Mouse (Mus musculus) MN1 (cell line): ENCODE measurements around the gene Adamtsl5.

Experiments used
- DNase-seq: peaks from one replicate; pipeline ENCODE4 v3.0.0-alpha.2; 2016; ENCODE audit warnings: low spot score

The Adamtsl5 gene

GRCm38 (mm10) chr10:80348244-80348781 lies at the start of gene Adamtsl5:
Adamtsl5 (minus strand) TSS chr10:80348412.
- peak; percentile 79 for DNase-seq

DNA sequence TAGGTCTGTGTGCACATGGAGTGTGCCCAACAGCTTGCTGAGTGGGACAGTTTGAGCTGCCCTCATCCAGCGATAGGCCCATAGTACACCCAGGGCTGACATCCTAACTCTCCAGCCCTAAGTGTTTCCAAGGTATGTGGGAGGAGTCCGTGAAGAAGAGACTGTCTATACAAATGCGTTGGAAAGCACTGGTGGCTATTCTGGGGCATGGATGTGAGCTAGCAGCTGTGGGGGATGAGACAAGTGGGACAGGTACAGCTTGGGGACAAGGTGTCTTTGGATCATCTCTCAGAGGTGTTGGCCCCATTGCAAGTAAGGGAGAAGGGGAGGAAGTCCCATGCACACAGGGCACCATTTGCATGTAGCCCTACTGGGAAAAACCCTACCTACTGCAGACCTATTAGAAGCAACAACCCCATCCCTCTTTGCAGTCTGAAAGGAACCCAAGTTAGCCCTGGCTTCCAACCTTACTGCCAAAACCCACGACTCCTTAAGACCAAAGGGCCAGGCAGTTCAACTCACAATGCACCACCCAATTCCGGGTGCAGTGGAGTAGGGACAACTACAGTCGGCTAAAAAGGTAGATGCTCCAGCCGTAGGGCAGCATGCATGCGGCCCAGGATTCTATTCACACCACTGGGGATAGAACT lies 49.4 kb upstream of the Adamtsl5 start:
- DNase-seq, result no peak

- no peak for DNase-seq
These were observed 48.8 kb upstream of the Adamtsl5 start for GRCm38 (mm10) chr10:80396822-80397523.

DNA sequence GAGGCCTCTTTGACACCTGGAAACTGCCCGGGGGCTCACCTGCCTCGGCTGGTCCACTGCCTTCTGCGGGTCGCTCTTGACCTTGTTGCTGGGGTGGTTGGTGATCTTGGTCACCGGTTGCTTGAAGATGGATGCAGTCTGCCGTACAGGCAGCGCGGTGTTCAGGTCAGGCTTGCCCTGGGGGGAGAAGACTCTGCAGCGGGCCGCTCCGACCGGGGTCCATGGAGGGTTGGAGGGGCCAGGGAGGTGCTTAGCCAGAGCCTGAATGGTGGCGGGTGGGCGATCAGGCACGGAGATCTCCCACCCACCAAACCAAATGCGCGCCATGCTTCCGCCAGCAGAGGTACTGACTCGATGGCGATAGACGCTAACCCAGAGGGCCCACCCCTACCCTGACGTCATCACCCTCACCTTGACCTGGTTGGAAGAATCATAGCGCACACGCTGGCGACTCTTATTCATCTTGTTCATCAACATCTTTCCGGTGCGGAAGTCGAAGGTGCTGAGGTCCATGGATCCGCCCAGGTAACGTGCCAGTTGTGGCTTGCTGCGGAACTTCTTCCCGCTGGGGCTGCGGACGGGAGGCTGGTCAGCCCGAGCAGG lies 46.9 kb upstream of the Adamtsl5 start:
- no peak for DNase-seq

DNA sequence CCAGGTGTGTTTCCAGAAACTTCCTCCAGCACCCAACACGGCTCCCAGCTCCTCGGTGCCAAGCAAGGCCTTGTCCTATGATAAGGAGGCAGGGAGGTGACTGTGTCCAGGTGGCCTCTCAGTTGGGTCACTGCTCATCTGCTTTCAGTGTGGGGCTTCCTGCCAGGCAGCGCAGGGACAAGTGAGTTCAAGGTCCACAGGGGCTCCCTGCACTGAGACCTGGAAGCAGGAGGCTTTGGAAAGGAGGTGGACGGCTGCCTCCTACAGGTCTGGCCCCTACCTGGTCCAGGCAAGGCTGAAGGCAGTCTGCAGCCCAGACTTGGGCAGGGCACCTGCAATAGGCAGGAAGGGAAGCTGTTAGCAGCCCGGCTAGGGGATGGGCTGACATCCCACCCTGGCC lies 44.5 kb upstream of the Adamtsl5 start:
- no peak for DNase-seq

DNA sequence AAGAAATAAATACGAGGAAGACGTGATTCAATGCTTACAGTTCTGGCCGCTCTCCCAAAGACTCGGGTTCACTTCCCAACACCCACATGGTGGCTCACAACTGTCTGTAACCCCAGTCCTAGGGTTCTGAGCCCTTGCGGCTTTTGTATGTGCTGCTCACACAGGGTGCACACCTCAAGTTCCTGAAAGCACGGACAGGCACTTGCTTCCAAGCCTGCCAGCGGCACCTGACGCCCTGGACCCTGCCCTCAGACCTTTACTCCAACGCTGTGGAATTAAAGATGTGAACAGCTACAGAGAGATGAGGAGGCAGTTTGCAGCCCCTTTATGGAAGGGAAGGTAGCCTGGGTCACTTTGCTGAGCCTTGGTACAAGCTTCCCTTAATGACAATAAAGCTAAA lies 42.5 kb upstream of the Adamtsl5 start:
- DNase-seq, result no peak

- DNase-seq, result no peak
These were observed 41.0 kb upstream of the Adamtsl5 start for GRCm38 (mm10) chr10:80389185-80389708.

DNA sequence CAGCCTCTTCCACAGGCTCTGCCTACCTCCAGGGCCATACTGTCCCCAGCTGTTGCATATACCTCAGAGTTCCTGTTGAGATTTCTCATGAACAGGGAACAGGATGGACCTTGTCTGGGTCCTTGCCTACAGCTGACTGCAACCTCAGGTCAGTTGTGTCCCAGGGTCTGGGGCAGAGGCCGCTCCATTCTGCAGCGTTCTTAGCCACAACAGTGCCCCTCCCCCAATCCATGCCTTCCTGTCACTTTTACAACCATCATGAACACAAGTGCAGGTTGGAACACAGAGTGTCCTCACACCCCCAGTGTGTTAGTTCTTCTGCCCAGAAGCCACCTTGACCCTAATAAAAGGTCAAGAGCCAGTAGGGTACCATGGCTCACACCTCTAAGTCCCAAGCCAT lies 40.5 kb upstream of the Adamtsl5 start:
- no peak for DNase-seq

DNA sequence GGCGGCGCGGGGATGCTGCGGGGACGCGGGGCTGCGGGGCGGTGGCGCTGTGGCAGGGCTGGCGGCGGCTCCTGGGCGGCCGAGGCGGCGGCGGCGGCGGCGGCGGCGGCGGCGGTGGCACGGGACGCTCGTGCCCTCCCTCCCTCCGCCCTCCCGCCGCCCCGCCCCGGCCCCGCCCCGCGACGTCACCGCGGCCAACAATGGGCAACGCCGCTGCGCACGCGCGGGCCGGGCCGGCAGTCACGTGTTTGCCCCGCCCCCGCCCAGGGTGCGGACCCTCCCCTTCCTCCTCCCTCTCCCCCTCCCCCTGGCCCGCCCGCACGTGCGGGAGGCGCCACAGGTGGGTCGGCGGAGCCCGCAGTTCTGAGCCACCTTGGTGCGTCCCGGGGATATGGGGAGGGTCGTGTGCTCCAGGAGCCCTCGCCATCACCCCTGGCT lies 39.3 kb upstream of the Adamtsl5 start, which contains the start of gene Mex3d:
Mex3d (minus strand) TSS at position 138 of the 438 bp plus-strand sequence.
- peak; percentile 89 for DNase-seq

DNA sequence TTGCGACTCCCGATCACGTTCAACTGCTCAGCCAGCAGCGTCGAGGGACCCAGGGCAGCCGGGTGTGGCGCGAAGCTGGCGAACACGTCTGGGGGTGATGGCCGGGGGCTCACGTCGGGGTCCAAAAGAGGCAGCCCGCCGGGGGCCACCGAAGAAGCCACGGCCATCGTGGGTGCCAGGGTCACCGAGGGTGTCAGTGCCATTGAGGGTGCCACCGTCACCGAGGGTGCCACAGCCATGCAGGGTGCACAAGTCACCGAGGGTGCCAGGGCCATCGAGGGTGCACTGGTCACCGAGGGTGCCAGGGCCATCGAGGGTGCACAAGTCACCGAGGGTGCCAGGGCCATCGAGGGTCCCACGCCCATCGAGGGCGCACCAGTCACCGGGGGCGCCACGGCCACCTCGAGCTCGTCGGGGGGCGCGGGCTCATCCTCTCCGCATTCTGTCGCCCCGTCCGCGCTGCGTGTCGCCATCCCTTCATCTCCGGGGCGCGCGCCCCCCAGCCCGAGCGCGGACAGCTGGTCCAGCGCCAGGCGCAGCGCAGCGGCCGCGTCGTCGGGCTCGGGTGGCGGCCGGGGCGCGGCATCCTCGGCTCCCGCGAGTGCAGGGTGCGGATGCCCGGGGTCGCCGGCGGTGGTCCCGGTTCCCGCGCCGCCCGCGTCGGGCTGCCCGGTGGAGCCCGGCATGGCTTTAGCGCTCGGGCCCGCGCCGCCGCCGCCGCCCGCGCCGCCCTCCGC lies 38.7 kb upstream of the Adamtsl5 start:
- no peak for DNase-seq

DNA sequence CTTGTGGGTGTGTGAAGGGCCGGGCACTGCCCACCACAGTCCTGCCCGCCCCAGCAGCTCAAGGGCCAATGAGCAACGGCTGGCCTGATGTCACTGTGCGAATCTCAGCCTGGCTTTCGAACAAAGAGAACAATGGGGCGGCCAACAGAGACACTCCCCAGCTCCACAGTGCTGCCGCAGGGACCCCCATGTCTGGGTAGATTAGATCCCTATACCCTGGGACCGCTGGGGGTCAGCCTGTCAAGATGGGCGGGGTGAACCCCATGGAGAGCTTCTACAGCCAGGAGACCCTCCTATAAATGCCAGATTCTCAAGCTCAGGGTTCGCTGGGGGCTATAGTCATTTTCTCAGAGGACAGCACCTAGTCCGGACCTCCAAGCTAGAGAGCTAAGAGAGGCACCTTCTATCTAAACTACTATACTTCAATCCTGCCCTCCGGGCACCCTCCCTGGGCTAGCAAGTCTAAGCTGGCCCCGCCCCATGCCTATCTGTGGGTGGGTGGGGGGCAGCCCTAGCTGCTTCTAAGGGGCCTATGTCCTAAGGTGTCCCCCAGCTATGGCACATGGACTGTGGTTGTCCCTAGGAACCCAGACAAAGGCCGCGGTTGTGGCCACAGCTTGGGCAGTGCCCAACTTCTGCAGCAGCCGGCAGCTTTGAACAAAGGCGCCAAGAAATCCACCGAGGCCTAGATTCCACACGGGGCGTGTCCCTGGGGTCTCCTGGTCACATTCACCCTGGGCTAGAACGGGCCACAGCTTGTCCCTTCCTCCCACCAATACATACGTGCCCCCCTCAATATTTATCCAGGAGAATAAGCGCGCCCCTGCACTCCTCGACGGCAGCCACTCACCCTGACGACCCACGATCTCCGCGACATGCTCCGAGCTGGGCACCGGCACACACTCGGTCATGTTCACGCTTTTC lies 37.9 kb upstream of the Adamtsl5 start:
- peak; percentile 66 for DNase-seq

GRCm38 (mm10) chr10:80385310-80385709 lies 37.1 kb upstream of the Adamtsl5 start:
- DNase-seq, result no peak

- no peak for DNase-seq
These were observed 36.5 kb upstream of the Adamtsl5 start for GRCm38 (mm10) chr10:80384709-80385108.

GRCm38 (mm10) chr10:80384115-80384639 lies 36.0 kb upstream of the Adamtsl5 start:
- no peak for DNase-seq

- DNase-seq, result no peak
These were observed 35.2 kb upstream of the Adamtsl5 start for GRCm38 (mm10) chr10:80383431-80383830.

DNA sequence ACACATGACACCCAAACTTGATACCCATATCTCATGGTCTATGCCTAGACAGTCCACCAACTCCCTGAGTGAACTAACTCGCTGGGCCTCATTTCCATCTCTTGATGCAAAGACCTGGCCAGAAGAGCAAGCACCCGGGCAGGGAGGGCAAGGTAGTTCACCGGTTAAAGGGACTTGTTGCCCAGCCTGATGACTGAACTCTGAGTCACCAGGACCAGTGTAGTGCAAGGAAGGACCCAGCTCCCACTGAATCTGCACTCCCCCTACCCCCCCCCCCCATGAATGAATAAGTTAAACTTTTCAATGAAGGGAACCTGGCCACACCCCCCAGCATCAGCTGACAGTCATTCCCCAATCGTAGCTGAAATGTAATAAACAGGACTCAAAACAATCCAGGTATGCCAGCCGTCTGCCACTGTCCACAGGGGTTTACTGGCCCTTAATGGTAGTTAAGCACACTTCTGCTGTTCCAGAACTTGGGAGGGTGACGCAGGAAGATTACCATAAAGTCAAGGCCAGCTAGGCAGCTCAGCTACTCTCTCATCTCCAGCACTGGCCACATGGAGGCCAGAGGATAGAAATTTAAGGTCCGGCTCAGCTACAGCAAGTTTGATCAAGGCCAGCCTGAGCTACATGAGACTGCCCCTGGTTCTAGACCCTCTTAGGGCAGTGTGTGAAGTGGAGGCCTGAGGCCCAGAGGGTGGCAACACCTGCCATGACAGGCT lies 34.6 kb upstream of the Adamtsl5 start:
- DNase-seq, result no peak

DNA sequence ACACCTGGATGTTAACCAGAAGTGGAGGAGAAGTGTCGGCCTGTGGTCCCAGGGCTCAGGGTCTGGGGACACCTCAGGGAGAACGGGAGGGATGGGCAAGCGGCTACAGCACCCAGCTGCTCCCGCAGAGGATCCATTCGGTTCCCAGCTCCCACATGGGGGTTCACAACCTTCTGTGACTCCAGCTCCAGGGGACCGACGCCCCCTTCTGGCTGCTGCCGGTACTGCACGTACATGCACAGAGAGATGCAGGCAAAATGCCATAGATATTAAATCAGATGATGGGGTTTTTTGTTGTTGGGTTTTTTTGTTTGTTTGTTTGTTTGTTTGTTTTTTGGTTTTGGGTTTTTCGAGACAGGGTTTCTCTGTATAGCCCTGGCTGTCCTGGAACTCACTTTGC lies 29.5 kb upstream of the Adamtsl5 start:
- DNase-seq, result no peak

GRCm38 (mm10) chr10:80376160-80376559 lies 27.9 kb upstream of the Adamtsl5 start:
- peak; percentile 93 for DNase-seq

DNA sequence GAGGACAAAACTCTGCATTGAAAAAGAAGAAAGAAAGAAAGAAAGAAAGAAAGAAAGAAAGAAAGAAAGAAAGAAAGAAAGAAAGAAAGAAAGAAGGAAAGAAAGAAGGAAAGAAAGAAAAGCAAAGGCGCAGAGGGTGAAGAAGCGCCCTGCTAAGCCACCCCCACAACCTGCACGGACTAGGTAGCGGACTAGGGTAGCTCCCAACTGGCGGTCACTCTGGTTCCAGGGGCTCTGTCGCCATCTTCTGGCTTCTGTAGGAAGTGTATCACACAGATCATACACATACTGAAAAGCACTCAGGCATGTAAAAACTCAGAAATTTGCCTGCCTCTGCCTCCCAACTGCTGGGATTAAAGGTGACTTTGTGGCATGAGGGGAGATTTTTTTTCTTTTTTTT lies 25.9 kb upstream of the Adamtsl5 start:
- DNase-seq, result peak; percentile 52

DNA sequence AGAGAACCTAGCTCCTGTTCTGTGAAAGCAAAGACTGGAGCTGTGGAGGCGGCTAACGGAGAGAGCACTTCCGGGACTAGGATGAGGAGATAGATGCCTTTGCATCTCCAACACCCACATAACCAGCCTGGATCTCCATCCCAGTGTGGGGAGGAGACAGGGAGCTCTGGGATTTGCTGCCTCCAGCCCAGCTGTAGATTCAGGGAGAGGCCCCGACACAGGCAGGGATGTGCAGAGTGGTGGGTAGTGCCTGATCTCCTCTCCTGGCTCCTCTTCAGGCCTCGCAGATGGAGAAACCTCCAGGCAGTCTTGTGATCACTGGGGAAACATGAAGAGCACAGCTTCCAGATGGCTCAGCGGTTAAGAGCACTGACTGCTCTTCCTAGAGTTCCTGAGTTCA lies 24.5 kb upstream of the Adamtsl5 start:
- no peak for DNase-seq
